Mouse (Mus musculus) 3T3-L1 (cell line): ENCODE measurements at regions not wholly inside any gene's neighbourhood (a gene's known extent, or its start where the extent isn't known, plus 50 kb on each side); places are given as distances from the start of the nearest gene placed in this dataset.
"Not testable (repeated sequence)": the region's sequence is repeated elsewhere in the genome, so short reads cannot be mapped to it uniquely, and the experiment has no call there.

Experiments used
- DNase-seq: peaks from one replicate; pipeline ENCODE4 v3.0.0-alpha.2; 2015; ENCODE audit warnings: low read depth, low spot score

- no peak for DNase-seq
Measured at GRCm38 (mm10) chr7:129689464-129689863, 97.8 kb downstream of the Wdr11 start.

GRCm38 (mm10) chr7:129690868-129691267 is 99.2 kb downstream of the Wdr11 start:
- no peak for DNase-seq

- DNase-seq, result peak; percentile 55
Measured at GRCm38 (mm10) chr7:129691619-129692071, 100.0 kb downstream of the Wdr11 start.

GRCm38 (mm10) chr7:129693635-129694034 is 102.0 kb downstream of the Wdr11 start:
- DNase-seq, result no peak

GRCm38 (mm10) chr7:129694168-129694567 is 102.5 kb downstream of the Wdr11 start:
- no peak for DNase-seq

- no peak for DNase-seq
Measured at GRCm38 (mm10) chr7:129699931-129700570, 108.4 kb downstream of the Wdr11 start.

GRCm38 (mm10) chr7:129727559-129727958 is 135.9 kb downstream of the Wdr11 start:
- no peak for DNase-seq

- no peak for DNase-seq
Measured at GRCm38 (mm10) chr7:129729709-129730238, 138.1 kb downstream of the Wdr11 start.

GRCm38 (mm10) chr7:129730785-129731352 is 139.2 kb downstream of the Wdr11 start:
- no peak for DNase-seq

GRCm38 (mm10) chr7:129742657-129743056 is 151.0 kb downstream of the Wdr11 start:
- DNase-seq, result no peak

- no peak for DNase-seq
Measured at GRCm38 (mm10) chr7:129743955-129744666, 152.4 kb downstream of the Wdr11 start.

- no peak for DNase-seq
Measured at GRCm38 (mm10) chr7:129746639-129747038, 155.0 kb downstream of the Wdr11 start.

GRCm38 (mm10) chr7:129750936-129751335 is 159.3 kb downstream of the Wdr11 start:
- DNase-seq, result peak; percentile 59

GRCm38 (mm10) chr7:129754737-129755136 is 163.1 kb downstream of the Wdr11 start:
- no peak for DNase-seq

GRCm38 (mm10) chr7:129756138-129756537 is 164.5 kb downstream of the Wdr11 start:
- no peak for DNase-seq

GRCm38 (mm10) chr7:129759848-129760247 is 168.2 kb downstream of the Wdr11 start:
- DNase-seq, result no peak

- DNase-seq, result no peak
Measured at GRCm38 (mm10) chr7:129760386-129760785, 168.7 kb downstream of the Wdr11 start.

GRCm38 (mm10) chr7:129763754-129764153 is 172.1 kb downstream of the Wdr11 start:
- DNase-seq, result no peak

GRCm38 (mm10) chr7:129764456-129764970 is 172.8 kb downstream of the Wdr11 start:
- peak; percentile 54 for DNase-seq

- no peak for DNase-seq
Measured at GRCm38 (mm10) chr7:129765681-129766080, 174.0 kb downstream of the Wdr11 start.

GRCm38 (mm10) chr7:129766087-129766834 is 174.6 kb downstream of the Wdr11 start:
- no peak for DNase-seq

- DNase-seq, result not testable (repeated sequence)
Measured at GRCm38 (mm10) chr7:129769673-129770072, 178.0 kb downstream of the Wdr11 start.
